Mouse (Mus musculus) CH12F3 (cell line): ENCODE data around the gene Ppp4r3a.

Source experiments
- in situ Hi-C: fragments of 300-500 bp; cut with MboI; formaldehyde crosslinking; loops from 2 replicates; pipeline ENCODE4 v1.14.3; 2020; ENCODE audit warnings: low sequenced_read_pairs

Ppp4r3a gene

GRCm38 (mm10) chr12:100995607-100996377, 87.7 kb downstream of the Ppp4r3a start:
- in situ Hi-C loops, result no loop called here

DNA sequence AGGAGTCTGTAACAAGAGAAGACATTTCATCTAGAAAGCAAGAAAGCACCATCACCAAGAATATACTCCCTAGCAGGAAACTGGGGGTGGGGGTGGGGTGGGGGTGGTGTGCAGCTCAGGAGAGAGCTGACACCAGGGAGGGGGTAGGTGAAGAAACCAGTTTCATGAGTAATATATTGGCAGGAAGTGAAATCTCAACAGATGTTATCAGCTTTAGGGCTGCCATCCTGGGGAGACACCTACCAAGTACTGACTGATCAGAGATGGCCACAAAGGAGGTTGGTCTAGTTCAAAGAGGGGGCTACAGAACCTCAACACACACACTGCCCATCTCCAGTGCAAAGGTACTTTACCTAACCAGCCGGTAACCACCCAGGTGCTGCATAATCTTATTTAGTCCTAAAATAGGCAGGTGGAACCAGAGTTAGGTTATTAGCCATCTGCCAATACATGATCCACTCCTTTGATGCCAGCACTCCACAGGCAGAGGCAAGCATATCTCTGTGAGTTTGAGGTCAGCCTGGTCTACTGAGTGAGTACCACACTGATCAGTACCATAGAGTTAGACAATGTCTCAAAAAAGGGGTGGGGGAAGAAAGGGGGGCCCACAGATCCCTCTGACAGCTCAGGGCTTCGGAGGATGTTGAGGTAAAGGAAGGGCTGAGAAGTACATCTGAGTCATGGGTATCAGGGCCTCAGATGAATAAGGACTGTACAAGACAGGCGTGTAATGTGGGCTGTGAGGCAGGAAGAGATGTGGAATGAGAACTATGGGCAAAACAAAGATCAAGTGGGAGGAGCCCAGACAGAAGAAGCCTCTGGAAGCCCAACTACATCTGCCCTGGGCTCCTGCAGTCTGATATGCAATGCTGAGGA, 89.1 kb downstream of the Ppp4r3a start:
- in situ Hi-C loops, result no loop called here

DNA sequence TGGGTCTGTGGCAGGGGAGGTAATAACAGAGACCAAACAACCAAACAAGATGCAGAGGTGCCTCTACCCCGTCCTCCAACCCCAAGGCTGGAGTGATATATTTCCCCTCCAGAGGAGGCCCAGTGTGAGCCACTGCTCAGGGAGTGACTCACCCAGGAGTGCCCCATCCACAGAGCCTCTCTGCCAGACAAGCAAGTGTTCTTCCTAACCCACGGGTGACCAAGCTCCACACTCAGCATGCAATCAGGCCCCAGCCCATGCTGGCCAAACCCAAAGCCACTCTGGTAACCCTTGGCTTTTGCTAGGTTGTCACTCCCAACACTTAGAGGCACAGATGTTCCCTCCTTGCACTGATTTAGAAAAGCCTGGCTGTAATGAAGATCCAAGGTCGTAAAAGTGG, 90.4 kb downstream of the Ppp4r3a start:
- in situ Hi-C loops, result no loop called here

- in situ Hi-C loops, result no loop called here
These were observed 91.0 kb downstream of the Ppp4r3a start for GRCm38 (mm10) chr12:100992505-100992904.

- in situ Hi-C loops, result no loop called here
These were observed 92.4 kb downstream of the Ppp4r3a start for GRCm38 (mm10) chr12:100991119-100991518.

DNA sequence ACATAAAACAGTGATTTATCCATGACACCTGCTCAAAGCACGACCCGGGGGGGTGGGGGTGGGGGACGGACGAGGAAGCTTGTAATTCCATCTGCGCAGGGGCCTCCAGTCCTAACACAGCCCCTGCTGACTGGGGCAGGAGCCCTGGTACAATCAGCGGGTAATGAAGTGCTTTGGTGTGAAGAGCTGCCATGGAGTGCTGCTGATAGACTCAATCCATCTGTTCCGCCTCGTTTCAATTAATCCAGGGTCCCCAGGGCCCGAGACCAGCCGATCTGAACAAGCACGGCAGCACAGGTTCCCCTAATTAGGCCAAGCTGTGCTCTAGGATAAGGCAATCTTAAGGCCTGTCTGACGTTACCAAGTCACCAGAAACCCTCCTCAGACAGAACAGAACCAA, 93.2 kb downstream of the Ppp4r3a start:
- in situ Hi-C loops, result no loop called here

DNA sequence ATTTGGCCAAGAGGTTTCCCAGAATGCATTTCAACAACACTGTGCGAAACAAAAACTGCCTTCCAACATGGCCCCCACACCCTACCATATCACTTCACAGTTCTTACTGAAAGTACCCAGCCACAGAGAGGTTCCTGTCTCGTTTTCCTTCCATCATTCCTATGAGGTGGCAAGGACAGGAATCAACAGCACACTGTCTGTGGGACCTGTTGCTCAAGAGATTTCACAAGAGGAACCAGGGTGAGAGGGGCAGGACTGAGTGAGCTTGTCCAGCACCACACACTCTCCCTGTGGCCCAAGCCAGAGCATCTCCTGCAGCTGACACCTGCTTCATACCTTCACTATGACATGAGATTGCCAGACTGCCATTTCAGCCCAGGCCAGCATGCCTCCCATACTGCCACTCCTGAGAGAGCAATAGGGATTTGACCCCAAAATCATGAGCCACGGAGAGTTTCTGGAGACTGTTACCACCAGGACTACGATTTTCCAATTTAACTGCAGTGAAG, 93.7 kb downstream of the Ppp4r3a start:
- in situ Hi-C loops, result no loop called here
